Mouse (Mus musculus): ENCODE results near the gene Wscd2. TPM values are rescaled to one million over a fixed set of nuclear protein-coding genes. Genes with fewer than 3 reads are reported as not detected.

The Wscd2 gene
- total RNA-seq, 2 experiments from 2014 or later, result 0.53 to 0.67 TPM

DNA sequence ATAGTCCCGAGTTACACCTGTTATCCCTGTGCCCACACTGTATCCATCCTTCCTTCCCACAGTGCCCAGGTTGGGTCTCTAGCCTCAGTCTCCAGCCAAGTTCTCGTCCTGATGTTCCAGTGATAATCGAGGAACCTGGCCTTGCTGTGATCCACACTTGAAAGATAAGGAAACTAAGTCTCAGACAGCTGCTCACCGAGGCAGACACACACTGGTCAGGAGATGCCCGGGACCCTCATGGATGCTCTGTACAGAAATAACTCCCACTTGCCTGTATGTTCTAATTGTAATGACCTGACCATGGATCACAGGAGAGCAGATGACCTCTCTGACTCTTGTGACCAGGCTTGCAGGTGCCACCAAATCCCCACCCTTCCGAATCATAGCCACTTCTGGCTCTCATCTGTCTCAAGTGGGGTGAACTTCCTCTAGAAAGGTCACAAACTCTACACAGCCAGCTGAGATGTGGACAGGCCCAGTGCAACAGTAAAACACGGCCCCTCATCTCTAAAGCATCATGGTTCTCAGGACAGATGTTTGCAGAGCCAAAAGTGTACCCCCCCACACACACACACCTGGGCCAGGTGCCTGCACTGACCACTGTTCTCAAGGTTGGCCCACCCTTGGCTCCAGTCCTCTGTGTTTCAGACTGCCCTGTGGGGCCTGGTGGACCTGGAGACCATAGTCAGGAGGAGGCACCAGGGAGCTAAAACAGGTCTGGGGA is 144.9 kb downstream of the Wscd2 start:
- intact Hi-C loops (cut with DNase I), result no loop called here
- no peak for DNase-seq

DNA sequence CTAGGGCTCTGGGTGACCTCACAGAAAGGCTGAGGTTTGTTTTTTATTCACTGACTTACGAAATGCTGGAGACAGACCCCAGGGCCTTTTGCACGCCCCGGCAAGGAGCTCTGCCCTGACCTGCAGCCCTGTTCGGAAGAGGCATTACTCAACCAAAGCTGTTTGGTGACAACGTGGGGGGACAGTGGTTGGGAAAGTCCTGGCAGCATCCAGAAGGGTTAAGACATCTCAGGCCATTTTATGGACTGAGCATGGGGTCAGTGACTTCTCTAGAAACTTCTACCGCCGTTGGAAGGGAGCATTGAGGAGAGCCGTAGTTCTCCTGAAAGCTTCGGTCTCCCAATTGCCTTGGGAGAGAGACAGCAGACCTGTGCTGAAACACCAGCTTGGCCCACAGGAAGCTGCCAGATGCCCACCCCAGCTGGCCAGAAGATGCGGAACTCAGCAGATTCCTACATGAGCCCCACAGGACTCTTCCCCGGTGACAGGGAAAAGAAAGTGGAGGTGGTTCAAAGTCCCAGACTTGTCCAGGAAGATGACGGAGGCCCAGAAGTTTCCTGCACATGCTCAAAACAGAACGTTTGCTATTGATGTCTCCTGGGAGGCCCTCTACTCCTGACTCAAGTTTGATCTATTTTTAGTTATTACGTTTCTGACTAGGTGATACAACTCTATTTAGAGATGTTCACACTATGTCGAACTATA is 145.9 kb downstream of the Wscd2 start:
- intact Hi-C loops (cut with DNase I), result no loop called here
- DNase-seq, result no peak

DNA sequence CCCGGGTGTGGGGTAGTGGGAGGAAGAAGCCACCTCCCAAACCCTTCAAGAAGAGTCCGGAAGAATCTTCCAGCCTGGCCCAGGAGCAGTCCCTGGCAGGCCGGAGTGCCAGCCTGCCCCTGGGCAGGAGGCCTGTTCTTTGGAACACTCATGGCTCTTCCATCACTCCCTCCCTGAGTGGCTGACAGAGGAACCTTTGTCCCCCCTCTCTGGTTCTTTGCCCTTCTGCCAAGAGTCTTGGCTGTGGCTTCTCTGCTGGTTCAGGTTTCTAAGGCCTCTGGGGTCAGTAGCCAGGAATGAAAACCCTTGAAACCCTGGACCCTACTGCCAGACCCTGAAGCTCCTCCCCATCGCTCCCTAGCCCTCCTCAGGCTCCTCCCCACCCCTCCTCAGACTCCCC is 147.5 kb downstream of the Wscd2 start:
- DNase-seq, result no peak
- intact Hi-C loops (cut with DNase I), result no loop called here

DNA sequence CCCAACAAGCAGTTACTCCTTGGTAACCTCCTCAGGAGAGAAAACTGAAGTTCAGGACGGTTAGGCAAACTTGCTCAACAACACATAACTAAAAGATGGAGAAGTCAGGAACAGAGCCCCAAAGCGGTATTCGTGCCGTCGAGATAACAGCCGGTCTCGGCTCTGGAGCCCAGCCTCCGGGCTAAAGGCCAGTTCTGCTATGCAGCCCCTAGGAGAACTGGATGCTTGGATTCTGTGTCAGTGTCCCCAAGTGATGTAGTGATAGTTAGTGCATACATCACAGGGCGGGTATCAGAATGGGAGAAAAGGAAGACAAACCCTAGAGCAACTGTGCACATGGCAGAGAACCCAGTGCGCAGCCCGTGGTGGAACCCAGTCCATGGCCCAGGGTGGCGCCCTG is 147.9 kb downstream of the Wscd2 start:
- DNase-seq, result no peak
- intact Hi-C loops (cut with DNase I), result no loop called here

DNA sequence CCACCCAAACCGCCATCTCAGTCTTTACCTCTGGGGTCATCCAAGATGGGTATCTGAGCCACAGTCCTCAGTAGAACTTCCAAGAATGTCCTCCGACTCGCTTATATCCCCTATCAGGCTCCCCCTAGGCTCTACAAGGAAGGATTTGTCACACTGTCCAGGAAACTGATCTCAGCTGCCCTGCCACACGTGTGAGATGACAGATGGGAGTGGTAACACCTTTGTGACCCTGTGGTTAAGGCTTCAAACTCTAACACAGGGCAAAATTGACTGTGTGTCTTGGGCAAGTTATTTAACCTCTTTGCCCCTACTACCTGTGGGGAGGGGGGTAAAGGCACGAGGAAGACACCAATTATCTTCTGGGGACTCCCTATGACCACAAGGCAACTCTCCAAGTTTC is 149.0 kb downstream of the Wscd2 start:
- no peak for DNase-seq
- intact Hi-C loops (cut with DNase I), result no loop called here

Other genes with a start within 250 kb of the Wscd2 start
- 1 to 10 TPM in 1 of 2 experiments, under 1 TPM in 1; 0.74 to 1.1 TPM for gene Sgsm1, start 179.5 kb upstream of the Wscd2 start, total RNA-seq (2021)
- not detected for gene Aym1, start 133.0 kb upstream of the Wscd2 start, total RNA-seq (2021)
- gene Cmklr1, start 160.1 kb downstream of the Wscd2 start, total RNA-seq (2021), result 10 to 100 TPM; 20.8 to 22.5 TPM
- gene 1700069L16Rik, start 234.4 kb downstream of the Wscd2 start, total RNA-seq (2021), result not detected
- gene Ficd, start 245.5 kb downstream of the Wscd2 start, total RNA-seq (2021), result 1 to 10 TPM; 5.4 to 5.8 TPM

Measured in heart, postnatal 10 days (tissue).